ENCODE assay signal across 11 mouse cellular contexts in the genomic region with DNA sequence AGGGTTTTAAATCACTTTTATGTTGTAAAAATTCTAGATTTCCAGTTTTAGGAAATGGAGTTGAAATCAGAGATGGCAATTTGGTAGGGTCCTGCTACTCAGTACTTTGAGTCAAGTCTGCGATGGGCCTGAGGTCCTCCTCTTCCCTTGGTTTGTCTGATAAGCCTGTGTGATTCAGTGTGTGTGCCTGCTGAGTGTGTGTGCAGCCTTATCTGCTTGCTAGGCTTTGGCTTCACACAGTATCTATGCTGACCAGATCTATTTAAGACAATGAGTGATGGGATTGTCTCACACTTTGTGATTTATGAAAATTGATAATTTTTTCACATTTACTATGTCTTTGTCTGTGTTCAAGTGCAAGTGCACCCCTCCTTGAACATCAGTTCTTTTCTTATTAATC.
"Had no signal": no experiment of that assay in that cellular context is flagged by ENCODE, and none has a peak within 500 bp of the region (broad histone marks: within the 10 kb centered on the region; RNA-seq: fewer than 3 reads in every experiment).

No protein-coding gene starts in this region.

- ATAC-seq: intestine, embryonic 16.5 days; midbrain, embryonic 16.5 days had no signal

- H3K4me3 ChIP-seq: limb, embryonic 15.5 days; midbrain, embryonic 12.5 days; neural tube, embryonic 13.5 days had no signal

- H3K4me2 ChIP-seq: limb, embryonic 15.5 days; midbrain, embryonic 12.5 days; neural tube, embryonic 13.5 days had no signal

- H3K27me3 ChIP-seq: limb, embryonic 15.5 days; midbrain, embryonic 12.5 days; neural tube, embryonic 13.5 days had no signal

- H3K27ac ChIP-seq: limb, embryonic 15.5 days; midbrain, embryonic 12.5 days; neural tube, embryonic 13.5 days had no signal

- DNase-seq: kidney, adult 8-10 months; kidney, postnatal 25 days; layer of hippocampus, adult 9-11 months; layer of hippocampus, postnatal 36 days; retina, postnatal 1 day; thymus, postnatal 14 days had no signal

- H3K9me3 ChIP-seq: limb, embryonic 15.5 days; midbrain, embryonic 12.5 days; neural tube, embryonic 13.5 days had no signal

- H3K9ac ChIP-seq: limb, embryonic 15.5 days; midbrain, embryonic 12.5 days; neural tube, embryonic 13.5 days had no signal
